Mouse (Mus musculus) kidney, embryonic 14.5 days (tissue): ENCODE data around the gene Eya3. TPM values are rescaled to one million over a fixed set of nuclear protein-coding genes. Genes with fewer than 3 reads are reported as not detected.
"Not testable (repeated sequence)": the region's sequence is repeated elsewhere in the genome, so short reads cannot be mapped to it uniquely, and the experiment has no call there.

ENCODE experiments used
- ATAC-seq: fragments of 200-750 bp; cut with Nextera tagmentation; 2 replicates; pipeline ENCODE4 v1.8.0; 2017; ENCODE audit warnings: moderate number of reproducible peaks, mild to moderate bottlenecking, moderate TSS enrichment, moderate library complexity; ENCODE audit not compliant: low FRiP score, low TSS enrichment
- H3K27ac ChIP-seq: fragments of 300-500 bp; sonication (generic); 2 replicates; pipeline ENCODE4 v1.5.1; 2014; ENCODE audit warnings: low read depth, mild to moderate bottlenecking, low read length, moderate library complexity, mixed read lengths
- H3K27me3 ChIP-seq: fragments of 300-500 bp; sonication (generic); 2 replicates; pipeline ENCODE4 v1.6.1; 2014; ENCODE audit warnings: mild to moderate bottlenecking, low read length; ENCODE audit not compliant: control insufficient read depth, insufficient read depth
- H3K36me3 ChIP-seq: fragments of 300-500 bp; sonication (generic); 2 replicates; pipeline ENCODE4 v1.6.1; 2014; ENCODE audit warnings: low read length, mixed read lengths; ENCODE audit not compliant: control insufficient read depth, insufficient read depth
- H3K4me1 ChIP-seq: fragments of 300-500 bp; sonication (generic); 2 replicates; pipeline ENCODE4 v1.6.1; 2014; ENCODE audit warnings: low read length, mixed read lengths; ENCODE audit not compliant: control insufficient read depth, insufficient read depth
- H3K4me2 ChIP-seq: fragments of 300-500 bp; sonication (generic); replicated peaks from 2 replicates; pipeline ENCODE4 v1.6.1; 2014; ENCODE audit warnings: low read depth, mild to moderate bottlenecking, low read length
- H3K4me3 ChIP-seq: fragments of 300-500 bp; sonication (generic); 2 replicates; pipeline ENCODE4 v1.5.1; 2014; ENCODE audit warnings: mild to moderate bottlenecking, low read length
- H3K9ac ChIP-seq: fragments of 300-500 bp; sonication (generic); 2 replicates; pipeline ENCODE4 v1.6.1; 2014; ENCODE audit warnings: low read depth, mild to moderate bottlenecking, low read length, moderate library complexity
- H3K9me3 ChIP-seq: fragments of 300-500 bp; sonication (generic); 2 replicates; pipeline ENCODE4 v1.6.1; 2016; ENCODE audit warnings: low read length; ENCODE audit not compliant: control insufficient read depth
- WGBS: fragments of 180-500 bp; shearing (Covaris S2); extraction: QIAGEN DNeasy Blood & Tissue Kit; methylation state at CpG from one replicate; pipeline ENCODE4 v1.1.7; 2014; 5-methylcytosine and 5-hydroxymethylcytosine counted together
- polyA plus RNA-seq: library from polyadenylated mRNA; unstranded; fragments of >200 nt; fragmentation: Nextera tagmentation; extraction: Ambion mirVana; gene quantifications from 2 replicates; pipeline ENCODE4 v1.2.1, GENCODE M21; 2014

Gene Eya3
- polyA plus RNA-seq, 1 experiment from 2014 or later = 35.0 TPM

DNA sequence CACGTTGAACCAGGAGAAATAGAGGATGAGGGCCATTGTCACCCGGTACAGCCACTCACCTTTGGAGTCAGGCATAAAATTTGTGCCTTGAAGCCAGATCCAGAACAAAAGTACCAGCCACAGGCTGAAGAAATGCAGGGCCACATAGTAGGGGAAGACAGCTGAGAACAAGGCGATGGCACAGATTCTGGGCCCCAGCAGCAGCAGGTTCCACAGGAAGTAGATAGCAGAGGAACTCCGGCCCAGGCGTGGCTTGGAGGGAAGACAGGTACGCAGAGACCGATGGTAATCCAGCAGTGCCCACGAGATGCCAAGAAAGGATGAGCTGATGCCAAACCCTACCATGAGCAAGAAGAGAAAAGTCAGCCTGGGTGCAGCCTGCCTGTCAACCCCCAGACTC is 89.4 kb downstream of the Eya3 start:
- H3K4me2 ChIP-seq = no peak overlapping the region
- ATAC-seq = no peak
- H3K9ac ChIP-seq = no peak overlapping the region
- peaks cover 18% of the 10 kb centered on the region for H3K36me3 ChIP-seq
- peaks cover 4% of the 10 kb centered on the region; the same call in 1 of the 2 replicates for H3K4me1 ChIP-seq
- no peaks in the 10 kb centered on the region for H3K9me3 ChIP-seq
- WGBS = 90% methylated on average over 8 of the region's 8 CpGs
- H3K27ac ChIP-seq = no peak overlapping the region
- no peaks in the 10 kb centered on the region for H3K27me3 ChIP-seq
- H3K4me3 ChIP-seq = no peak overlapping the region

DNA sequence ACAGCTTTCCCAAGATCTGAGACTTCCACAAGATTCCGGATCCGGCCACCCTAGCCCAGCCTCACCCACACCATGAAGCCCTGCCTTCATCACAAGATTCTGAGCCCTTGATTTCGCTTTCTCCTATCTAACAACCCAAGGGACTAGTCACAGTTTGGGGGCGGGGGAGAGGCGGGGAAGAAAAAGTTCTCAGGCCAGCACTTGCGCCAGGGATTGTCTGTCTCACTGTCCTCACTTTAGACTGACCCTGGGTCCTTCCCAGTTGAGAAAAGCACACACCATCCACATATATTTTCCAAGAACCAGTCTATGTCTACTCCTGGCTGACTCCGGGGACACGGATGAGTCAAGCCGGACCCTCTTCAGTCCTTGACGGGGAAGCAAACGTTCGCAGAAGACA is 92.8 kb downstream of the Eya3 start:
- 45% methylated on average over 12 of the region's 12 CpGs for WGBS
- ATAC-seq = 0 out of 2 replicates have a peak, but pooled peaks have one; percentile 13
- peak overlapping the region; percentile 65; the same call in 1 of the 2 replicates for H3K9ac ChIP-seq
- H3K27me3 ChIP-seq = no peaks in the 10 kb centered on the region
- peak overlapping the region; percentile 96 for H3K4me2 ChIP-seq
- H3K4me3 ChIP-seq = peak overlapping the region; percentile 56
- H3K4me1 ChIP-seq = peaks cover 4% of the 10 kb centered on the region; the same call in 1 of the 2 replicates
- H3K9me3 ChIP-seq = no peaks in the 10 kb centered on the region
- H3K27ac ChIP-seq = no peak overlapping the region
- H3K36me3 ChIP-seq = peaks cover 11% of the 10 kb centered on the region

DNA sequence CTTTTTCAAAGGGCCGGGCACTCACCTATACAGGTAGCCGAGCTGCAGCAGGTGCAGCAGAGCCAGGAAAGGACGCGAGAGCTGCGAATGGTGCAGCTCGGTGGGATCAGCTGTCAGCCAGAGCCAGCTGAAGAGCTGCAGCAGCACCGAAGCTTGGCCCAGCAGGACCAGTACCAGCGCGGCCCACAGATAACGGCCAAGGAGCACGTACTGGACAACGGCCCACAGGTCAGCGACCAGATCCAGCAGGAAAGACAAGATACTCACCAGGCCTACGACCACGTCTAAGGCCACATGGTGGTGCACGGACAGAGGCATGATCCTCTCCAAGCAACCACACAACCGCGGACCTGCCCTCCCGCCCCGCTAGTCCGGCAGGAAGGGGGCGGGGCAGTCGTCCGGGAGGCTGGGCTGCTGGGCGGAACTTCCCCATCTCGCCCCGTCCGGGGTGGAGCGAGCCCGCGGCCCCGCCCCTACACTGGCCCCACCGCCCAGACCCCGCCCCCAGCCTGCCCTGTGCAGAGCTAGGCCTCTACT is 93.4 kb downstream of the Eya3 start, which contains the start of gene Xkr8:
TSS of gene Xkr8 (minus strand) at position 399 of the 537 bp plus-strand sequence.
- Histone ChIP-seq H3K4me1 (peaks cover 4% of the 10 kb centered on the region; the same call in 1 of the 2 replicates), H3K27ac (no peak within 1 kb of the TSS), H3K9ac (peak within 1 kb of the TSS; percentile 65), H3K27me3 (no peaks in the 10 kb centered on the region), H3K4me2 (peak within 1 kb of the TSS; percentile 96), H3K36me3 (peaks cover 9% of the 10 kb centered on the region), H3K9me3 (no peaks in the 10 kb centered on the region), H3K4me3 (peak within 1 kb of the TSS; percentile 56)
- ATAC-seq = peak; percentile 97
- WGBS = 2% methylated on average over 30 of the region's 34 CpGs

DNA sequence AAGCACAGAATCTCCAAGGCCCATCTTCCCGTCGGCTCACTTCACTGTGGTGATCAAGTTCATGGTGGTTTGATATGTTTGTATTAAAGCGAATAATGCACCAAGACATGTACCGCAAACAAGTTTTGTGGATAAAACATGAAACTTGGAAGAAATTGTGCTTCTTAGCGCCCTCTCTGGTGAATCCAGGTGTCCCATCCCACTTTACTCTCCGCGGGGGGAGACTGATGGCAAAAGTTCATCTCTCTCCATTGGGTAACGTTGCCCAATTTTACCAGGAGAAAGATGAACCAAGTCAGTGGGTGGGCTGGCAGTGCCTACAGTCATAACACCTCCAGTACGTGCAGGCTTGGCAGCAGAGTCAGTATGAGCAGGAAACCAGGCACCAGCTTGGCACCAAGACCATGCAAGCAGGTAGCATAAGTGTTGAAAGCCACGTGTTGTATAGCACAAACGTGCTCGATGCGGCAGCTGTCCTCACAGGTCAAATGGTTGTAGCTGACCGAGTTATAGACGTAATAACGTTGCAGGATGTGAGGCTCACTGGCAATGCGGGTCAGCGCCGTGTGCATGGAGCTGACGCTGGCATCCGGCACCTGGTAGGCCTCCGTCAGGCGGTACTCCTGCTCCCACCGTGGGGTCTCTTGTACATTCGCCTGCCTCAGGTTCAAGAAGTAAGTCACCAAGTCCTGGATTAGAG is 94.4 kb downstream of the Eya3 start:
- Histone ChIP-seq H3K36me3 (peaks cover under 1% of the 10 kb centered on the region; the same call in 1 of the 2 replicates), H3K4me3 (no peak overlapping the region), H3K27ac (no peak overlapping the region), H3K9me3 (no peaks in the 10 kb centered on the region), H3K27me3 (no peaks in the 10 kb centered on the region), H3K4me2 (no peak overlapping the region), H3K4me1 (peaks cover 4% of the 10 kb centered on the region; the same call in 1 of the 2 replicates), H3K9ac (no peak overlapping the region)
- WGBS = 94% methylated on average over 25 of the region's 25 CpGs
- ATAC-seq = no peak

DNA sequence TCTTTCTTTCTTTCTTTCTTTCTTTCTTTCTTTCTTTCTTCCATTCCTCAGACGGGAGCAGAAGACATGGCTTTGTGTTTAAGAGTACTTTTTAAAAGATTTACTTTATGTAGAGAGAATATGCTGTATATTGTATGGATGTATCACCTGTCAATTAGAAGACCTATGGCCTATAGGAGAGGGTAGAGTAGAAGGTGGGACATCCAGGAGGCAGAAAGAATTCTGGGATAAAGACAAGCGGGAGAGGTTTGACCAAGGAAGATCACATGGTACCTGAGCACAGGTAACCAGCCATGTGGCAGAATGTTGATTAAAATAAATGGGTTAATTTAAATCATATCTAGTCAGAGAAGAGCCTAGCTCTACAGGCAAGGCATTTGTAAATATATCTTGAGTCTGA is 96.0 kb downstream of the Eya3 start:
- Histone ChIP-seq H3K4me2 (no peak overlapping the region), H3K36me3 (peaks cover 3% of the 10 kb centered on the region; the same call in 1 of the 2 replicates), H3K9ac (no peak overlapping the region), H3K27ac (no peak overlapping the region), H3K4me1 (peaks cover 4% of the 10 kb centered on the region; the same call in 1 of the 2 replicates), H3K27me3 (no peaks in the 10 kb centered on the region), H3K4me3 (no peak overlapping the region), H3K9me3 (no peaks in the 10 kb centered on the region)
- no peak for ATAC-seq
- 88% methylated on average over 2 of the region's 2 CpGs for WGBS

DNA sequence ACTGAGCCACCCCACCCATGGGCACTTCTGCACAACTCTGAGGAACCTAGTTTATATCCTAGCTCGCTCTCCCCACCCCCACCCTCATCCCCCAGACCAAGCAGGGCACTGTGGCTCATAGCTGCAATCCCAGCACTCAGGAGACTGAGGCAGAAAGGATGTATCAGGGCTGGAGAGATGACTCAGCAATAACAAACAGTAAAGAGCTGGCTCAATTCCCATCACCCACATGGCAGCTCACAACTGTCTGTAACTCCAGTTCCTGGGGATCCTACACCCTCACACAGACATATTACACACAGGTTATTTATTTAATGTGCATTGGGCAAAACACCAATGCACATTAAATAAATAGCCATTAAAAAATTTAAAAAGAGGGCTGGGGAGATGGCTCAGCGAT is 96.6 kb downstream of the Eya3 start:
- ATAC-seq = no peak
- no peak overlapping the region for H3K4me3 ChIP-seq
- H3K4me1 ChIP-seq = peaks cover 4% of the 10 kb centered on the region; the same call in 1 of the 2 replicates
- H3K36me3 ChIP-seq = peaks cover 3% of the 10 kb centered on the region; the same call in 1 of the 2 replicates
- no peaks in the 10 kb centered on the region for H3K27me3 ChIP-seq
- WGBS = 81% methylated on average over 2 of the region's 2 CpGs
- no peak overlapping the region for H3K4me2 ChIP-seq
- H3K9ac ChIP-seq = no peak overlapping the region
- no peaks in the 10 kb centered on the region for H3K9me3 ChIP-seq
- H3K27ac ChIP-seq = no peak overlapping the region

DNA sequence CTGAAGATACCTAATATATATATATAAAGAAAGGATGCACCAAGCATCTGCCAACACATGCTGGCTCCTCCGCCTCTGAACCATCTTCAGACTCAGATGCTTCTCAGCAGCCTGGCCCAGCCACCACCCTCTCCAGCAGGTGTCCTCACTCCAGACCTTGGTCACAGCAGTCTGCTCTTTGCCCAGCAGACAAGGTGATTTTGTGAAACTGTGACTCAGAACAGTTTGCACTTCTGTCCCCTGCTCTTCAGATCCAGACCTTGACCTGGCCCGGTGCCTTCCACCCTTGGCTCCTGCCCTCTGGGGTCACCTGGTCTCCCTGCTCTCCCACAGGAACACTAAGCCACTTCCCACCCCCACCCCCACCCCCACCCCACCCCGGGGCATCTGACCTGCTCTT is 97.1 kb downstream of the Eya3 start:
- H3K27ac ChIP-seq = no peak overlapping the region
- H3K9me3 ChIP-seq = no peaks in the 10 kb centered on the region
- H3K4me2 ChIP-seq = no peak overlapping the region
- no peak overlapping the region for H3K4me3 ChIP-seq
- H3K9ac ChIP-seq = no peak overlapping the region
- H3K27me3 ChIP-seq = no peaks in the 10 kb centered on the region
- H3K36me3 ChIP-seq = peaks cover 3% of the 10 kb centered on the region; the same call in 1 of the 2 replicates
- peaks cover 4% of the 10 kb centered on the region; the same call in 1 of the 2 replicates for H3K4me1 ChIP-seq
- WGBS = 51% methylated on average over 3 of the region's 3 CpGs
- no peak for ATAC-seq

DNA sequence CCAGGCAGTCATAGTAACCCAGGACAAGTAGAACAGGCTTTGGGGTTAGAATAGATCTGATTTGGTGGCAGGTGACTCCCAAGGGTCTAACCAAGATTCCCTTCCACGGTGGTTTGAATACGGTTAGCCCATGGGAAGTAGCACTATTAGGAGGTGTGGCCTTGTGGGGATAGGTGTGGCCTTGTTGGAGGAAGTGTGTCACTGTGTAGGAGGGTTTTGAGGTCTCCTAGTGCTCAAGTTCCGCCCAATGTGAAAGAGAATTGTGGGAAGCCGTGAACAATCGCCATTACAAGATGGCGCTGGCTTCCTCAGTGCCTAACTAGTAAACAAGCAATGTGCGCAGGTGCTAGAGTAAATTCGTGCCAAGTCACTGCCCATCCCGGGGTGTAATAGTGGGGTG is 98.4 kb downstream of the Eya3 start:
- whole genome bisulfite sequencing = 90% methylated on average over 9 of the region's 9 CpGs
- not testable (repeated sequence) for H3K27me3 ChIP-seq

DNA sequence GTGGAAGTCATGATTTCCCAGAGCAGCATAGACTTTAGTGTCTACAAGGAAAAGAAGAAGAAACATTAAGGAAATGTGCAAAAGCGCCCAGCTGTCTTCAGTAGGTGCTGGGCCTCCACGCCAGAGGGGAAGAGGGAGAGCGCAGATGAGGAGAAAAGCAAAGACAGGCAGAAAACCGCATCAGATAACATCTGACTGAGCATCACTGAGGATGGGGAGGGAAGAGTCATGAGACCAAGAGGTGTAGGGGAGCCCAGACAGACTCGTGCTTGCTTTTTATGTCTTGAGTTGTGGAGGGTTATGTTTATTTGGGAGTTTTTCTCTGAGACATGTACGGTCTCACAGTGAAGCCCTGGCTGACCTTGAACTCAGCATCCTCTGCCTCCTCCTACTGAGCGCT is 102.7 kb downstream of the Eya3 start:
- 89% methylated on average over 7 of the region's 7 CpGs for WGBS
- no peak overlapping the region for H3K4me3 ChIP-seq
- no peaks in the 10 kb centered on the region for H3K4me1 ChIP-seq
- no peak overlapping the region for H3K27ac ChIP-seq
- no peaks in the 10 kb centered on the region for H3K9me3 ChIP-seq
- peaks cover 3% of the 10 kb centered on the region; the same call in 1 of the 2 replicates for H3K36me3 ChIP-seq
- no peak overlapping the region for H3K9ac ChIP-seq
- no peak for ATAC-seq
- H3K4me2 ChIP-seq = no peak overlapping the region
- H3K27me3 ChIP-seq = no peaks in the 10 kb centered on the region

More for the DNA sequence above, 98.4 kb downstream of the Eya3 start:
- not testable (repeated sequence) for H3K27ac ChIP-seq, ATAC-seq, H3K9ac ChIP-seq, H3K36me3 ChIP-seq, H3K9me3 ChIP-seq, H3K4me1 ChIP-seq, H3K4me3 ChIP-seq, H3K4me2 ChIP-seq
